Mouse (Mus musculus) liver, embryonic 16.5 days (tissue): Measurements from ENCODE around the gene Gm9573. TPM values are rescaled to one million over a fixed set of nuclear protein-coding genes. Genes with fewer than 3 reads are reported as not detected.

ENCODE experiments used
- ATAC-seq: fragments of 200-750 bp; cut with Nextera tagmentation; 2 replicates; pipeline ENCODE4 v1.8.0; 2017; ENCODE audit warnings: low read depth, mild to moderate bottlenecking, moderate number of reproducible peaks, moderate library complexity
- H3K27ac ChIP-seq: fragments of 300-500 bp; sonication (generic); 2 replicates; pipeline ENCODE4 v1.5.1; 2014; ENCODE audit warnings: mild to moderate bottlenecking, low read length
- H3K27me3 ChIP-seq: fragments of 300-500 bp; sonication (generic); 2 replicates; pipeline ENCODE4 v1.6.1; 2014; ENCODE audit warnings: low read depth, low read length, mixed read lengths; ENCODE audit not compliant: control insufficient read depth, insufficient read depth
- H3K36me3 ChIP-seq: fragments of 300-500 bp; sonication (generic); 2 replicates; pipeline ENCODE4 v1.6.1; 2014; ENCODE audit warnings: mild to moderate bottlenecking; ENCODE audit not compliant: control insufficient read depth, insufficient read depth
- H3K4me1 ChIP-seq: fragments of 300-500 bp; sonication (generic); 2 replicates; pipeline ENCODE4 v1.6.1; 2014; ENCODE audit warnings: low read depth, low read length, mixed read lengths; ENCODE audit not compliant: control insufficient read depth
- H3K4me2 ChIP-seq: fragments of 300-500 bp; sonication (generic); 2 replicates; pipeline ENCODE4 v1.6.1; 2014; ENCODE audit warnings: low read depth, low read length, mixed read lengths
- H3K4me3 ChIP-seq: fragments of 300-500 bp; sonication (generic); 2 replicates; pipeline ENCODE4 v1.5.1; 2014; ENCODE audit warnings: low read depth, mild to moderate bottlenecking, low read length
- H3K9ac ChIP-seq: fragments of 300-500 bp; sonication (generic); 2 replicates; pipeline ENCODE4 v1.6.1; 2014; ENCODE audit warnings: low read depth, low read length
- H3K9me3 ChIP-seq: fragments of 300-500 bp; sonication (generic); replicated peaks from 2 replicates; pipeline ENCODE4 v1.6.1; 2016; ENCODE audit warnings: low read length; ENCODE audit not compliant: control insufficient read depth
- WGBS: fragments of 180-500 bp; shearing (Covaris S2); extraction: QIAGEN DNeasy Blood & Tissue Kit; methylation state at CpG from one replicate; pipeline ENCODE4 v1.1.7; 2014; ENCODE audit not compliant: insufficient replicate concordance; 5-methylcytosine and 5-hydroxymethylcytosine counted together
- polyA plus RNA-seq: library from polyadenylated mRNA; unstranded; fragments of >200 nt; fragmentation: Nextera tagmentation; extraction: Ambion mirVana; gene quantifications from 2 replicates; pipeline ENCODE4 v1.2.1, GENCODE M21; 2015

Gene Gm9573
- polyA plus RNA-seq, 1 experiment from 2014 or later, result not detected

DNA sequence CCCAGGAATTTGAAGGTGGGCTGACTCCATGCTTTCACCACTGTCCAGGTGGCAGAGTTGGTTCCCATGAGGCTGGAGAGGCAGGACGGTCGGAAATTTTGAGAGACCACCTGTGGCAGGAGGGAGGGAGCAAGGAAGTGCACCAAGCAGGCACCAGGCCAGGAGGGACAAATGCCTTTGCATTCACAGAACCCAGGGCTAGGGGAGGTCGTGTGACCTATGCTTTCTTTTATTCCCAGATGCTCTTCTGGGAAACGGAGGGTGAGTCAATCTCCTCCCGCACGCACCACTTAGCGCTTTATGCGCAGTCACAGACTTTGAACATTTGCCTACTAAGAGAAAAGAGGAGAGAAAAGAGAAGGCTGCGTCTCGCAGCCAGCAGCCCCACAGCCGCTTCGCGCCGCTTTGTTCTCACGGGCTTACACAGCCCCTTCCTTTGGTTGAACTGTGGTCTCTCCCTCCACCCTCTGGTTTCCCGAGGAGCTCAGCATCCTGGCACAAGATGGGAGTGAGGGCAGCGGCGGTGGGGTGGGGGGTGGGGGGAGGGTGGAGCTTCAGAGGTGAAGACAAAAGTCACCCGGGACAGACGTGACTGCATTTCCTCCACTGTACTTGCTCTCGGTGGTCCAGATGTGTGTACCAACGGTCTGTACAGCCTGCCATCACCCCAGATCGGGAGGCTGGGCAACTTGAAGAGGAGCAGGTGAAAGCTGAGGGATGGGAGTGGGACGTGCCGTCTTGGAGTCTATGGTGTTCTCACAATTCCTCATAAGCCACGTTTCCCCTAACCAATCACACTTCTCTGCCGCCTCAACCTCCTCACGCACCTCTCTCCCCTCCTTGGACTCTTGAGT is 57.1 kb downstream of the Gm9573 start:
- no peak for ATAC-seq
- Histone ChIP-seq H3K9me3 (no peaks in the 10 kb centered on the region), H3K36me3 (no peaks in the 10 kb centered on the region), H3K9ac (no peak overlapping the region), H3K4me3 (no peak overlapping the region), H3K4me2 (no peak overlapping the region), H3K27ac (no peak overlapping the region), H3K27me3 (peaks cover 25% of the 10 kb centered on the region), H3K4me1 (no peaks in the 10 kb centered on the region)
- 5% methylated on average over 28 of the region's 28 CpGs for WGBS

Other genes with a start within 250 kb of the Gm9573 start
- 2.1 and 2.5 TPM in 2 replicates for gene H2-Q4, start 247.0 kb downstream of the Gm9573 start, polyA plus RNA-seq
- gene H2-Q6, start 201.8 kb downstream of the Gm9573 start, polyA plus RNA-seq, result 8.7 and 9.7 TPM in 2 replicates
- gene H2-Q7, start 187.5 kb downstream of the Gm9573 start, polyA plus RNA-seq, result 16.0 and 16.6 TPM in 2 replicates
- 377 and 430 TPM in 2 replicates for gene H2-Q10, start 156.5 kb downstream of the Gm9573 start, polyA plus RNA-seq
- not detected in 2 replicates for gene Pou5f1, start 120.6 kb downstream of the Gm9573 start, polyA plus RNA-seq
- 39.5 and 40.2 TPM in 2 replicates for gene Tcf19, start 109.8 kb downstream of the Gm9573 start, polyA plus RNA-seq
- gene Cchcr1, start 109.5 kb downstream of the Gm9573 start, polyA plus RNA-seq, result 7.5 and 8.2 TPM in 2 replicates
- gene Psors1c2, start 93.4 kb downstream of the Gm9573 start, polyA plus RNA-seq, result 0.17 and 0.19 TPM in 2 replicates
- 0.02 TPM in 1 of 2 replicates, not detected in the other for gene Cdsn, start 74.5 kb downstream of the Gm9573 start, polyA plus RNA-seq
- not detected in 2 replicates for gene 2300002M23Rik, start 59.2 kb downstream of the Gm9573 start, polyA plus RNA-seq
- not detected in 2 replicates for gene Sfta2, start 25.1 kb downstream of the Gm9573 start, polyA plus RNA-seq
- gene Mucl3, start 17.1 kb upstream of the Gm9573 start, polyA plus RNA-seq, result not detected in 2 replicates
- 4.9 and 6.5 TPM in 2 replicates for gene Vars2, start 41.0 kb upstream of the Gm9573 start, polyA plus RNA-seq
- gene Gtf2h4, start 47.1 kb upstream of the Gm9573 start, polyA plus RNA-seq, result 21.4 and 21.6 TPM in 2 replicates
- gene Ddr1, start 78.0 kb upstream of the Gm9573 start, polyA plus RNA-seq, result 2.9 and 4.1 TPM in 2 replicates
- gene Ier3, start 195.0 kb upstream of the Gm9573 start, polyA plus RNA-seq, result 15.8 and 19.4 TPM in 2 replicates
- gene Flot1, start 196.6 kb upstream of the Gm9573 start, polyA plus RNA-seq, result 32.7 and 33.6 TPM in 2 replicates
- gene Tubb5, start 211.7 kb upstream of the Gm9573 start, polyA plus RNA-seq, result 328 and 345 TPM in 2 replicates
- 10.0 and 10.3 TPM in 2 replicates for gene Mdc1, start 214.9 kb upstream of the Gm9573 start, polyA plus RNA-seq
- gene Nrm, start 234.7 kb upstream of the Gm9573 start, polyA plus RNA-seq, result 20.7 and 21.1 TPM in 2 replicates
- 10.5 and 14.2 TPM in 2 replicates for gene Ppp1r18, start 239.0 kb upstream of the Gm9573 start, polyA plus RNA-seq